ENCODE assay signal across 26 mouse cellular contexts in genomic region chr7:35353306-35353705, GRCm38 (mm10).
"Had no signal": no experiment of that assay in that cellular context is flagged by ENCODE, and none has a peak within 500 bp of the region (broad histone marks: within the 10 kb centered on the region; RNA-seq: fewer than 3 reads in every experiment).

No protein-coding gene starts in this region.

- H3K27ac ChIP-seq: gastrocnemius, adult 2 months; heart, adult 2 months; heart, embryonic 13.5 days; heart, embryonic 15.5 days; hindbrain, embryonic 13.5 days; hindbrain, embryonic 15.5 days; hindbrain, postnatal 0 days; layer of hippocampus, adult 2 months; left cerebral cortex, adult 2 months; limb, embryonic 13.5 days; limb, embryonic 15.5 days; liver, embryonic 12.5 days; liver, embryonic 14.5 days had no signal

- H3K4me3 ChIP-seq: gastrocnemius, adult 2 months; heart, adult 2 months; heart, embryonic 13.5 days; heart, embryonic 15.5 days; hindbrain, embryonic 13.5 days; hindbrain, embryonic 15.5 days; layer of hippocampus, adult 2 months; left cerebral cortex, adult 2 months; limb, embryonic 13.5 days; limb, embryonic 15.5 days; liver, embryonic 12.5 days had no signal

- ATAC-seq: hindbrain, postnatal 0 days; liver, embryonic 12.5 days had no signal

- H3K9me3 ChIP-seq: heart, embryonic 13.5 days; heart, embryonic 15.5 days; hindbrain, embryonic 13.5 days; hindbrain, embryonic 15.5 days; limb, embryonic 13.5 days; limb, embryonic 15.5 days; liver, embryonic 12.5 days had no signal

- DNase-seq: gastrocnemius, adult 2 months; gastrocnemius, postnatal 14 days; gastrocnemius, postnatal 36 days; heart, adult 11 months; heart, adult 2 months; heart, postnatal 14 days; heart, postnatal 36 days; kidney, adult 18-20 months; kidney, adult 8-10 months; kidney, postnatal 10 days; kidney, postnatal 25 days; kidney, postnatal 4 days; left cerebral cortex, postnatal 4 days; lung, adult 18-20 months had no signal

- H3K4me1 ChIP-seq: heart, embryonic 15.5 days; hindbrain, embryonic 13.5 days; hindbrain, embryonic 15.5 days; limb, embryonic 15.5 days had no signal

- H3K4me2 ChIP-seq: heart, embryonic 11.5 days; heart, embryonic 13.5 days; heart, embryonic 15.5 days; hindbrain, embryonic 13.5 days; hindbrain, embryonic 15.5 days; limb, embryonic 13.5 days; limb, embryonic 15.5 days; liver, embryonic 12.5 days had no signal

- H3K36me3 ChIP-seq: heart, embryonic 13.5 days; heart, embryonic 15.5 days; hindbrain, embryonic 13.5 days; hindbrain, embryonic 15.5 days; limb, embryonic 13.5 days; limb, embryonic 15.5 days; liver, embryonic 12.5 days had no signal

- H3K27me3 ChIP-seq: heart, embryonic 13.5 days; heart, embryonic 15.5 days; hindbrain, embryonic 13.5 days; hindbrain, embryonic 15.5 days; limb, embryonic 13.5 days; limb, embryonic 15.5 days; liver, embryonic 12.5 days had no signal

- H3K9ac ChIP-seq: heart, embryonic 13.5 days; heart, embryonic 15.5 days; hindbrain, embryonic 13.5 days; hindbrain, embryonic 15.5 days; limb, embryonic 13.5 days; limb, embryonic 15.5 days; liver, embryonic 12.5 days; liver, embryonic 14.5 days had no signal
